Comparison of ENCODE assay signal across 8 mouse cellular contexts in the genomic region with DNA sequence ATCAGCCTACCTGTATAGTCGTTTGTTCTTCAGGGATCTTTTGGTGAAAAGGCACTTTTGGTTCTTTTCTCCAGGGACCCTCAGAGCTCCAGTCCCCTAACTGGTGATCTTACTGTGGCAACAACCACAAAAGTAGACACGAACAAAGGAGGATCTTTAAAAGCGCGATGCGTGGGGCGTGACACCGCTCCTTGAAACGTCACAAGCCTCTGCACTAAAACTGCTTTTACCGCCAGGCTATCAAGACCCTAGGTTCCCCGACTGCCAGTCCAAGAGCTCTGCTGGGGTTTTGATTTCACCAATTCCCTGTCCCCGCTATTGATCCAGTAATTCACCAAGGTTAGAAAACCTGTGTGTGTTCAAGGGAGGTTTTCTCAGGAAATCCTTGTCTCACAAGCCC. TPM values are rescaled to one million over a fixed set of nuclear protein-coding genes. Genes with fewer than 3 reads are reported as not detected.
A peak's percentile ranks its signal among the peaks of the same experiment; 100 is the strongest.
DNase-seq lines count a peak whose midpoint lies in the region; ATAC-seq lines count a peak whose summit lies in the region.

No protein-coding gene starts in this region.

- 4% methylated on average over 11 of the region's 11 CpGs for WGBS in heart, embryonic 13.5 days
- 3% methylated on average over 11 of the region's 11 CpGs for WGBS in hindbrain, embryonic 16.5 days
- WGBS in midbrain, embryonic 16.5 days = 4% methylated on average over 11 of the region's 11 CpGs

- ATAC-seq in heart, embryonic 13.5 days (ENCODE audit: extremely low read depth, insufficient number of reproducible peaks, low FRiP score, low TSS enrichment) = no peak
- no peak for ATAC-seq in hindbrain, embryonic 16.5 days
- ATAC-seq in midbrain, embryonic 16.5 days = no peak

- H3K4me1 ChIP-seq in heart, embryonic 13.5 days = peaks cover 33% of the 10 kb centered on the region
- peaks cover 21% of the 10 kb centered on the region for H3K4me1 ChIP-seq in hindbrain, embryonic 16.5 days (ENCODE audit: control insufficient read depth, insufficient read depth, low read depth, low read length)
- peaks cover 19% of the 10 kb centered on the region for H3K4me1 ChIP-seq in midbrain, embryonic 16.5 days (ENCODE audit: control insufficient read depth, insufficient read depth, low read length)

- intact Hi-C loops in heart, postnatal 10 days (cut with DNase I) = no loop called here

- H3K4me2 ChIP-seq in heart, embryonic 13.5 days = peak overlapping the region; percentile 80
- H3K4me2 ChIP-seq in hindbrain, embryonic 16.5 days (ENCODE audit: low read length) = peak overlapping the region; percentile 62
- H3K4me2 ChIP-seq in midbrain, embryonic 16.5 days (ENCODE audit: low read length) = peak overlapping the region; percentile 54

- no peaks in the 10 kb centered on the region for H3K36me3 ChIP-seq in heart, embryonic 13.5 days
- no peaks in the 10 kb centered on the region for H3K36me3 ChIP-seq in hindbrain, embryonic 16.5 days (ENCODE audit: control insufficient read depth, insufficient read depth, low read length)
- H3K36me3 ChIP-seq in midbrain, embryonic 16.5 days (ENCODE audit: control insufficient read depth, insufficient read depth, low read length) = no peaks in the 10 kb centered on the region

- no peaks in the 10 kb centered on the region for H3K9me3 ChIP-seq in heart, embryonic 13.5 days
- no peaks in the 10 kb centered on the region for H3K9me3 ChIP-seq in hindbrain, embryonic 16.5 days (ENCODE audit: control insufficient read depth, low read length)
- H3K9me3 ChIP-seq in midbrain, embryonic 16.5 days (replicated peaks; ENCODE audit: control insufficient read depth, low read length, poor library complexity, severe bottlenecking) = no peaks in the 10 kb centered on the region

- no peak overlapping the region for H3K27ac ChIP-seq in heart, embryonic 13.5 days (replicated peaks)
- no peak overlapping the region for H3K27ac ChIP-seq in hindbrain, embryonic 16.5 days (ENCODE audit: low read depth, low read length)
- H3K27ac ChIP-seq in midbrain, embryonic 16.5 days (ENCODE audit: low read length) = no peak overlapping the region

- no peak for DNase-seq in heart, postnatal 10 days
- peak; percentile 32 for DNase-seq in embryo, embryonic 10 days (ENCODE audit: low spot score)
- no peak for DNase-seq in adrenal gland, adult 2 months
- DNase-seq in gastrocnemius, adult 8-10 months (ENCODE audit: low spot score in 2 of 2) = no peak
- DNase-seq in ovary, adult 18-20 months (ENCODE audit: low spot score) = no peak

- H3K27me3 ChIP-seq in heart, embryonic 13.5 days (replicated peaks) = peaks cover 85% of the 10 kb centered on the region
- peaks cover 52% of the 10 kb centered on the region for H3K27me3 ChIP-seq in hindbrain, embryonic 16.5 days (replicated peaks; ENCODE audit: control insufficient read depth, insufficient read depth, low read length)
- peaks cover 51% of the 10 kb centered on the region for H3K27me3 ChIP-seq in midbrain, embryonic 16.5 days (ENCODE audit: control insufficient read depth, insufficient read depth, low read depth, low read length)

- H3K4me3 ChIP-seq in heart, embryonic 13.5 days = peak overlapping the region; percentile 56
- H3K4me3 ChIP-seq in hindbrain, embryonic 16.5 days (ENCODE audit: low read length) = peak overlapping the region; percentile 41
- H3K4me3 ChIP-seq in midbrain, embryonic 16.5 days (ENCODE audit: low read depth, low read length) = 0 out of 2 replicates have a peak overlapping the region, but pooled peaks have one; percentile 29

- H3K9ac ChIP-seq in heart, embryonic 13.5 days = peak overlapping the region; percentile 65; the same call in 1 of the 2 replicates
- no peak overlapping the region for H3K9ac ChIP-seq in hindbrain, embryonic 16.5 days (ENCODE audit: low read depth, low read length)
- H3K9ac ChIP-seq in midbrain, embryonic 16.5 days (ENCODE audit: low read depth, low read length) = no peak overlapping the region

RNA-seq across cellular contexts. Expression of a gene that starts 59.0 kb away (rescaled TPM):
- 36.7 and 40.7 TPM in 2 replicates for polyA plus RNA-seq in heart, embryonic 13.5 days (2015; fragmentation: Nextera tagmentation; extraction: Ambion mirVana)
- total RNA-seq in heart, postnatal 10 days (2021) = 10 to 100 TPM; 18.9 to 21.7 TPM
- 46.2 and 48.2 TPM in 2 replicates for polyA plus RNA-seq in hindbrain, embryonic 16.5 days (2015; fragmentation: Nextera tagmentation; extraction: Ambion mirVana)
- polyA plus RNA-seq in midbrain, embryonic 16.5 days (2015; fragmentation: Nextera tagmentation; extraction: Ambion mirVana) = 55.5 and 57.4 TPM in 2 replicates
- total RNA-seq in adrenal gland, adult 2 months (2021) = 10 to 100 TPM; 16.3 to 20.7 TPM
- polyA plus RNA-seq in adrenal gland, adult 2 months (2012; rRNA removed) = 0.40 and 0.53 TPM in 2 replicates
- 10 to 100 TPM in 1 of 4 experiments, 1 to 10 TPM in 3; 7.2 to 11.7 (median 8.3) TPM for total RNA-seq in gastrocnemius, adult 8-10 months (2022)

Comparison
In these comparisons a context has a peak if more than half of its experiments do, and no peak if none do; other contexts are left out.
1. RNA of a gene that starts 59.0 kb away (polyA plus RNA-seq): 55.5 to 57.4 TPM in midbrain, embryonic 16.5 days, 46.2 to 48.2 TPM in hindbrain, embryonic 16.5 days and 36.7 to 40.7 TPM in heart, embryonic 13.5 days; 0.40 to 0.53 TPM in adrenal gland, adult 2 months; every median in the first group is over 10 times any median in the second.
2. Peak in every context shown above with its lines, with median percentiles within 50 percentile points of each other: H3K4me2 ChIP-seq and H3K4me3 ChIP-seq.